Mouse (Mus musculus): Measurements from ENCODE around the gene Dexi.

DNA sequence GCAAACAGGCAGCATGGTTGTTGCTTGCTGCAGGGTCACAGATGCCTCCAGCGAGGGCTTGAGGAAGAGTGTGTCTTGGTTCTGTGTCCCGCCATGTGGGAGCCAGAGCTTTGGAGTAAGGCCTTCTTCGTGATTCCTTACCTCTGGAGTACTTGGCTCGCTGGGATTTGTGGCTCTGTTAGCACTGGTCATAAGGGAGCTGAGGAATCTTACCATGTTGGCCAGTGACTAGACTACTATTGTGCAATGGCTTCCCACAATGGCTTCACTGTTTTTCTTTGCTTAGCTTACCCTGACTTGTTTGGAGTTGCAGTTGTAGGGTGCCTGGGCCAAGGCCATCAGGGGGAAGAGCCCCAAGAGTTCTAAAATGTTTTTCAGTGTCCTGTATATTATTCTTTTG, 33.1 kb upstream of the Dexi start:
- no peak for TF ChIP-seq CTCF (IDR thresholded peaks at IDR 0.05 in 2 of 3, conservative IDR thresholded peaks at IDR 0.05 in 1 of 3; ENCODE audit: control insufficient read depth in 1 of 3, insufficient read depth in 1 of 3, low read depth in 2 of 3, low read length in 3 of 3, poor library complexity in 1 of 3, severe bottlenecking in 1 of 3)
- no peak for TF ChIP-seq ZKSCAN1 (IDR thresholded peaks at IDR 0.05; ENCODE audit: low read depth, low read length)
- no peak for TF ChIP-seq GATA1 (IDR thresholded peaks at IDR 0.05; ENCODE audit: low read depth, low read length)
- TF ChIP-seq POLR2A (IDR thresholded peaks at IDR 0.05; ENCODE audit: control insufficient read depth in 1 of 2, insufficient read depth in 1 of 2, low read depth in 1 of 2, low read length in 2 of 2, poor library complexity in 1 of 2): no peak
- no peak for TF ChIP-seq SMC3 (IDR thresholded peaks at IDR 0.05; ENCODE audit: low read depth, low read length)
- TF ChIP-seq MXI1 (IDR thresholded peaks at IDR 0.05; ENCODE audit: low read depth, low read length): no peak
- no peak for TF ChIP-seq MAX (IDR thresholded peaks at IDR 0.05; ENCODE audit: low read length)
- TF ChIP-seq HCFC1 (IDR thresholded peaks at IDR 0.05; ENCODE audit: low read depth, low read length): no peak
- no peak for TF ChIP-seq EP300 (IDR thresholded peaks at IDR 0.05; ENCODE audit: low read depth in 1 of 2, low read length in 2 of 2)
- TF ChIP-seq ZNF384 (IDR thresholded peaks at IDR 0.05; ENCODE audit: low read depth, low read length): no peak
- TF ChIP-seq TAL1 (IDR thresholded peaks at IDR 0.05; ENCODE audit: low read length): no peak
- TF ChIP-seq ZMIZ1 (IDR thresholded peaks at IDR 0.05; ENCODE audit: low read depth, low read length): no peak
- TF ChIP-seq CHD2 (IDR thresholded peaks at IDR 0.05; ENCODE audit: low read length): no peak
- TF ChIP-seq KAT2A (conservative IDR thresholded peaks at IDR 0.05; ENCODE audit: low read depth, low read length): no peak
